ENCODE assay signal across 8 mouse cellular contexts in genomic region chr13:74026215-74026614, GRCm38 (mm10). TPM values are rescaled to one million over a fixed set of nuclear protein-coding genes. Genes with fewer than 3 reads are reported as not detected.
DNase-seq lines count a peak whose midpoint lies in the region; ATAC-seq lines count a peak whose summit lies in the region.

No protein-coding gene starts in this region.

- DNase-seq in forebrain, embryonic 11.5 days (ENCODE audit: low spot score) = no peak
- peak; percentile 67 for DNase-seq in cerebellum, adult 9-10 months
- DNase-seq in heart, adult 8-10 months (ENCODE audit: low spot score) = peak; percentile 64
- peak; percentile 36 to 39 for DNase-seq in kidney, adult 8-10 months
- peak; percentile 71 for DNase-seq in lung, postnatal 10 days
- peak; percentile 29 for DNase-seq in splenic B cell, adult 2 months (ENCODE audit: low read depth, low spot score)

- no peaks in the 10 kb centered on the region for H3K36me3 ChIP-seq in forebrain, embryonic 12.5 days (replicated peaks)
- no peaks in the 10 kb centered on the region for H3K36me3 ChIP-seq in forebrain, embryonic 11.5 days (ENCODE audit: control insufficient read depth, insufficient read depth, low read length)
- H3K36me3 ChIP-seq in splenic B cell, adult 2 months (ENCODE audit: control insufficient read depth, insufficient read depth, low read length, poor library complexity, severe bottlenecking) = no peaks in the 10 kb centered on the region

- H3K9ac ChIP-seq in forebrain, embryonic 12.5 days = no peak overlapping the region
- H3K9ac ChIP-seq in forebrain, embryonic 11.5 days (ENCODE audit: low read length) = no peak overlapping the region

- no peak overlapping the region for H3K4me2 ChIP-seq in forebrain, embryonic 12.5 days
- H3K4me2 ChIP-seq in forebrain, embryonic 11.5 days (ENCODE audit: low read depth, low read length, severe bottlenecking) = no peak overlapping the region

- WGBS in forebrain, embryonic 12.5 days = 22% methylated on average over 2 of the region's 2 CpGs
- 24% methylated on average over 2 of the region's 2 CpGs for WGBS in forebrain, embryonic 11.5 days

- H3K4me3 ChIP-seq in forebrain, embryonic 12.5 days (replicated peaks) = no peak overlapping the region
- H3K4me3 ChIP-seq in forebrain, embryonic 11.5 days (ENCODE audit: low read depth, low read length) = no peak overlapping the region

- peaks cover 5% of the 10 kb centered on the region; the same call in 1 of the 2 replicates for H3K4me1 ChIP-seq in forebrain, embryonic 12.5 days
- no peaks in the 10 kb centered on the region for H3K4me1 ChIP-seq in forebrain, embryonic 11.5 days (replicated peaks; ENCODE audit: control insufficient read depth, insufficient read depth, low read length)

- no peaks in the 10 kb centered on the region for H3K27me3 ChIP-seq in forebrain, embryonic 12.5 days
- H3K27me3 ChIP-seq in forebrain, embryonic 11.5 days (ENCODE audit: control insufficient read depth, insufficient read depth, low read length) = no peaks in the 10 kb centered on the region
- no peaks in the 10 kb centered on the region for H3K27me3 ChIP-seq in splenic B cell, adult 2 months (ENCODE audit: control insufficient read depth, insufficient read depth, low read length, poor library complexity, severe bottlenecking)

- peak; percentile 55; the same call in 1 of the 2 replicates for ATAC-seq in forebrain, embryonic 12.5 days (ENCODE audit: low FRiP score)
- ATAC-seq in forebrain, embryonic 11.5 days (replicated peaks; ENCODE audit: low FRiP score) = no peak
- peak; percentile 63 for ATAC-seq in CD4-positive, CD25-positive, alpha-beta regulatory T cell, adult 4 months

- H3K9me3 ChIP-seq in forebrain, embryonic 12.5 days = no peaks in the 10 kb centered on the region
- no peaks in the 10 kb centered on the region for H3K9me3 ChIP-seq in forebrain, embryonic 11.5 days (ENCODE audit: control insufficient read depth, low read length)

- no peak overlapping the region for H3K27ac ChIP-seq in forebrain, embryonic 12.5 days
- no peak overlapping the region for H3K27ac ChIP-seq in forebrain, embryonic 11.5 days (ENCODE audit: low read depth, low read length)

RNA-seq across cellular contexts. Expression of gene Tppp, which starts 17.0 kb away (rescaled TPM):
- 4.2 and 5.1 TPM in 2 replicates for polyA plus RNA-seq in forebrain, embryonic 12.5 days (2016; fragmentation: Nextera tagmentation; extraction: Ambion mirVana)
- polyA plus RNA-seq in forebrain, embryonic 11.5 days (2014; fragmentation: Nextera tagmentation; extraction: Ambion mirVana) = 3.3 and 3.6 TPM in 2 replicates
- 1 to 10 TPM in 1 of 2 experiments, under 1 TPM in 1; 0.67 to 1.7 TPM for polyA plus RNA-seq in CD4-positive, CD25-positive, alpha-beta regulatory T cell, adult 4 months (2017; shearing (Covaris generic))
- total RNA-seq in heart, adult 8-10 months (2022) = 10 to 100 TPM; 13.9 to 19.6 (median 14.7) TPM

RNA-seq across cellular contexts. Expression of gene Cep72, which starts 35.9 kb away (rescaled TPM):
- 19.1 and 24.8 TPM in 2 replicates for polyA plus RNA-seq in forebrain, embryonic 12.5 days (2016; fragmentation: Nextera tagmentation; extraction: Ambion mirVana)
- polyA plus RNA-seq in forebrain, embryonic 11.5 days (2014; fragmentation: Nextera tagmentation; extraction: Ambion mirVana) = 24.6 and 26.1 TPM in 2 replicates
- 10 to 100 TPM; 10.2 to 11.0 TPM for polyA plus RNA-seq in CD4-positive, CD25-positive, alpha-beta regulatory T cell, adult 4 months (2017; shearing (Covaris generic))
- total RNA-seq in heart, adult 8-10 months (2022) = 1 to 10 TPM in 2 of 4 experiments, under 1 TPM in 2; 0.44 to 2.6 (median 1.1) TPM
